Mouse (Mus musculus) testis, adult 2 months (tissue): ENCODE measurements around the gene Mast4.

Experiments used
- CTCF ChIP-seq: fragments of 200-500 bp; IDR thresholded peaks from 2 replicates; pipeline ENCODE4 v1.5.1; 2012; ENCODE audit warnings: low read depth, mild to moderate bottlenecking, inconsistent platforms, low read length, moderate library complexity; ENCODE audit not compliant: control insufficient read depth, insufficient read depth, insufficient replicate concordance
- POLR2A ChIP-seq: fragments of 200-500 bp; IDR thresholded peaks from 2 replicates; pipeline ENCODE4 v1.6.1; 2012; ENCODE audit warnings: low read depth, mild to moderate bottlenecking, inconsistent platforms, low read length, moderate library complexity; ENCODE audit not compliant: control insufficient read depth

- TF ChIP-seq CTCF (no peak), POLR2A (no peak)
These were observed 184.9 kb downstream of the Mast4 start for GRCm38 (mm10) chr13:103149415-103149814.
